Mouse (Mus musculus): ENCODE measurements around the gene Lrrc8c. TPM values are rescaled to one million over a fixed set of nuclear protein-coding genes. Genes with fewer than 3 reads are reported as not detected.

Gene Lrrc8c
- polyA plus RNA-seq, 1 experiment from 2014 or later: 13.5 TPM

DNA sequence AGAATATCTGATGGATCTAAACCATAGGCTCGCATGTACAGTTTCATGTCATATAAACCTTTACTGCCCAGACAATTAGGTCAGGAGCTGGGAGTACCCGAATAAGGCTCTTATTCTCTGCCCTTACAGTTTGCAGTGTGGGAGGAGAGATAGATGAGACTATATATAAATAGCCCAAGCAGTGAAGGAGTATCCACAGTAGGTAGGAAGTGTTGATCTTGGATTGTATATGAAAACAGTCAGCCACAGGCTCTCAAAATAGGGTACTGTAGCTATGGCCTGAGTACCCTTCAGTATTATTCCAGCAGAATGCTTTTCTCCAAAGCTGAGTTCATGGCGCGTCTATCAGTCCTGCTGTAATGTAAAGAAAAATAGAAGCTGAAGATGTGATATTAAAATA, 27.9 kb downstream of the Lrrc8c start:
- no peak overlapping the region for H3K27ac ChIP-seq (replicated peaks; ENCODE audit: low read depth, low read length)
- ATAC-seq (replicated peaks; ENCODE audit: insufficient number of reproducible peaks, low FRiP score, low TSS enrichment, low read depth) (no peak), DNase-seq (ENCODE audit: low spot score) (no peak)
- H3K4me3 ChIP-seq (ENCODE audit: low read depth, low read length): no peak overlapping the region
- no peak overlapping the region for H3K4me2 ChIP-seq (ENCODE audit: low read depth, low read length)
- no peaks in the 10 kb centered on the region; the same call in 1 of the 2 replicates for H3K36me3 ChIP-seq (replicated peaks; ENCODE audit: control insufficient read depth, insufficient read depth, low read depth, low read length)
- H3K9me3 ChIP-seq (replicated peaks; ENCODE audit: control insufficient read depth, low read length): no peaks in the 10 kb centered on the region
- H3K4me1 ChIP-seq (ENCODE audit: control insufficient read depth, insufficient read depth, low read length): no peaks in the 10 kb centered on the region
- H3K9ac ChIP-seq (replicated peaks; ENCODE audit: low read length): no peak overlapping the region
- WGBS: 92% methylated on average over 4 of the region's 4 CpGs
- H3K27me3 ChIP-seq (ENCODE audit: control insufficient read depth, insufficient read depth, low read length): no peaks in the 10 kb centered on the region

DNA sequence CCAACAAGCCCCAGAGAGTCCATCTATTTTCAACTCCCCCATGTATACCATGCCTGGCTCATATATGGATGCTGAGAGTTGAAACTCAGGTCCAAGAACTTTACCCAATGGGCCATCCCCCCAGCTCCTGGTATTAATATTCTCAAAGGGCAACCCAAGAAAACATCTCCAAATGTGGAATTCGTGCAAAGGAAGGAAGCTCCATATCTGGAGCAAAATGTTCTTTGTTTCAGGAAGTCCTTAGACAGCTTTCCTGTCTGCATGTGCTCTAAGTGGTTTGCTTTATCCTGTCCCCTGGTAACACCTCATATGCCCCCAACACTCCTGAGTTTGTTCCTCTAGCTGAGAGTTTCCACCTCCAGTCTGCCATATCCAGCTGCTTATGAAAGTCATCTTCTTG, 32.6 kb downstream of the Lrrc8c start:
- Histone ChIP-seq H3K4me2 (ENCODE audit: low read depth, low read length) (no peak overlapping the region), H3K9me3 (replicated peaks; ENCODE audit: control insufficient read depth, low read length) (no peaks in the 10 kb centered on the region), H3K27me3 (ENCODE audit: control insufficient read depth, insufficient read depth, low read length) (no peaks in the 10 kb centered on the region), H3K36me3 (replicated peaks; ENCODE audit: control insufficient read depth, insufficient read depth, low read depth, low read length) (no peaks in the 10 kb centered on the region), H3K4me3 (ENCODE audit: low read depth, low read length) (no peak overlapping the region), H3K27ac (replicated peaks; ENCODE audit: low read depth, low read length) (no peak overlapping the region), H3K4me1 (ENCODE audit: control insufficient read depth, insufficient read depth, low read length) (no peaks in the 10 kb centered on the region), H3K9ac (replicated peaks; ENCODE audit: low read length) (no peak overlapping the region)
- ATAC-seq (replicated peaks; ENCODE audit: insufficient number of reproducible peaks, low FRiP score, low TSS enrichment, low read depth): no peak
- 78% methylated on average over 1 of the region's 1 CpGs for WGBS
- DNase-seq (ENCODE audit: low spot score): no peak

DNA sequence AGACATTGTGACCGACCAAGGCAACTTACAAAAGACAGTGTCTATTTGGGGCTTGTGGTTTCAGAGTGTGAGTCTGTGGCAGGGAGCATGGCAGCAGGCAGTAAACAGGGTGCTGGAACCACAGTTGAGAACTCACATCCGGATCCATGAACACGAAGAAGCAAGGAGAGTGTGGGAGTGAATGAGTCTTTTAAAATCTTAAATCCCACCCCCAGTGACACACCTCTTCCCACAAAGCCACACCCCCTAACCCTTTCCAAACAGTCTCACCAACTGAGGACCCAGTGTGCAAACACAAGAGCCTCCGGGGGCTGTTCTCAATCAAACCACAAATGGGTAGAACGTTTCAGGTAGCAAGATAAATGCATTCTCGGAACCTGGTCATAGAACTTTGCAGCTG, 37.1 kb downstream of the Lrrc8c start:
- no peaks in the 10 kb centered on the region for H3K4me1 ChIP-seq (ENCODE audit: control insufficient read depth, insufficient read depth, low read length)
- 85% methylated on average over 6 of the region's 6 CpGs for WGBS
- no peak overlapping the region for H3K4me3 ChIP-seq (ENCODE audit: low read depth, low read length)

DNA sequence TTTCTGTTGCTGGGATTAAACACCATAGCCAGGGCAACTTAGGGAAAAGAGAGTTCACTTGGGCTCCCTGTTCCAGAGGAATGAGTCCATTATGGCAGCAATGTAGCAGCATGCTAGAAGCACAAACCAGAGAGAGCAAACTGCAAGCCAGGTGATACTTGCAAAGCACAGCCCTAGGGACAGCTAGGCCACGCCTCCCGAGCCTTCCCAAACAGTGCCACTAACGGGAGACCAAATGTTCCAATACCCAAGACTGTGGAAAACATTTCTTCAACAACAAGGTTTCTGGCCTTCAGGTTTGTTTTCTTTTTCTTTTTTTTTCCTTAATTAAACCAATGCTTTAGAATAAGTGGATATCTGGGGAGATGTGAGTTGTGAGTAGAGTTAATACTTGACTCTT, 38.2 kb downstream of the Lrrc8c start:
- Histone ChIP-seq H3K27ac (replicated peaks; ENCODE audit: low read depth, low read length) (no peak overlapping the region), H3K9ac (replicated peaks; ENCODE audit: low read length) (no peak overlapping the region), H3K27me3 (ENCODE audit: control insufficient read depth, insufficient read depth, low read length) (no peaks in the 10 kb centered on the region), H3K4me2 (ENCODE audit: low read depth, low read length) (no peak overlapping the region), H3K36me3 (replicated peaks; ENCODE audit: control insufficient read depth, insufficient read depth, low read depth, low read length) (no peaks in the 10 kb centered on the region), H3K9me3 (replicated peaks; ENCODE audit: control insufficient read depth, low read length) (no peaks in the 10 kb centered on the region), H3K4me3 (ENCODE audit: low read depth, low read length) (no peak overlapping the region), H3K4me1 (ENCODE audit: control insufficient read depth, insufficient read depth, low read length) (no peaks in the 10 kb centered on the region)
- 96% methylated on average over 3 of the region's 3 CpGs for WGBS
- DNase-seq (ENCODE audit: low spot score) (no peak), ATAC-seq (replicated peaks; ENCODE audit: insufficient number of reproducible peaks, low FRiP score, low TSS enrichment, low read depth) (no peak)

More for the DNA sequence above, 37.1 kb downstream of the Lrrc8c start:
- H3K36me3 ChIP-seq (replicated peaks; ENCODE audit: control insufficient read depth, insufficient read depth, low read depth, low read length): no peaks in the 10 kb centered on the region
- no peak overlapping the region for H3K9ac ChIP-seq (replicated peaks; ENCODE audit: low read length)
- DNase-seq (ENCODE audit: low spot score): no peak
- H3K27me3 ChIP-seq (ENCODE audit: control insufficient read depth, insufficient read depth, low read length): no peaks in the 10 kb centered on the region
- no peaks in the 10 kb centered on the region for H3K9me3 ChIP-seq (replicated peaks; ENCODE audit: control insufficient read depth, low read length)
- H3K4me2 ChIP-seq (ENCODE audit: low read depth, low read length): no peak overlapping the region
- no peak for ATAC-seq (replicated peaks; ENCODE audit: insufficient number of reproducible peaks, low FRiP score, low TSS enrichment, low read depth)
- H3K27ac ChIP-seq (replicated peaks; ENCODE audit: low read depth, low read length): no peak overlapping the region

DNA sequence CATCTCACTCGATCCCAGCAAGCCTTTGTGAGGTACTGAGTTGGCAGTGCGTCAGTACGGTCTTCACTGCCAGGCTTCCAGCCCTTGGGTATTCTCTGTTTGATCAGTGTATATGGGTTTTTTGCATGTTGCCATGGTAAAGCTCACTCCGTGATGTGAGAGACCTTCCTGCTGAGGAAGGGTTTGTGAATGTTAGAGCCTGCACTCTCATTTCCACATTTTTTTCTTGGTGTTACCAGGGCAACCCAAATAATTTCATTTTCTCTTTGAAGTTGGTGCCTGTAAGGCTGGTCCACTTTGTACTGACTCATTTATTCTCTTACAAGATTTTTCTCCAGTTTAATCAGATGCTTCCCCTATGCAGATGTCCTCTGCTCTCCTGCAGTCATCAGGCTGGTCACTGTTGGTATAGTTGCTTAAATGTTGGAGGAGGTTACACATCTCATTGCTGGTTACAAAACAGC, 38.6 kb downstream of the Lrrc8c start:
- no peaks in the 10 kb centered on the region for H3K4me1 ChIP-seq (ENCODE audit: control insufficient read depth, insufficient read depth, low read length)
- H3K4me2 ChIP-seq (ENCODE audit: low read depth, low read length): no peak overlapping the region
- H3K36me3 ChIP-seq (replicated peaks; ENCODE audit: control insufficient read depth, insufficient read depth, low read depth, low read length): no peaks in the 10 kb centered on the region
- H3K9me3 ChIP-seq (replicated peaks; ENCODE audit: control insufficient read depth, low read length): no peaks in the 10 kb centered on the region
- H3K9ac ChIP-seq (replicated peaks; ENCODE audit: low read length): no peak overlapping the region
- WGBS: 86% methylated on average over 4 of the region's 4 CpGs
- H3K4me3 ChIP-seq (ENCODE audit: low read depth, low read length): no peak overlapping the region
- DNase-seq (ENCODE audit: low spot score): no peak
- no peaks in the 10 kb centered on the region for H3K27me3 ChIP-seq (ENCODE audit: control insufficient read depth, insufficient read depth, low read length)
- no peak overlapping the region for H3K27ac ChIP-seq (replicated peaks; ENCODE audit: low read depth, low read length)
- ATAC-seq (replicated peaks; ENCODE audit: insufficient number of reproducible peaks, low FRiP score, low TSS enrichment, low read depth): no peak

DNA sequence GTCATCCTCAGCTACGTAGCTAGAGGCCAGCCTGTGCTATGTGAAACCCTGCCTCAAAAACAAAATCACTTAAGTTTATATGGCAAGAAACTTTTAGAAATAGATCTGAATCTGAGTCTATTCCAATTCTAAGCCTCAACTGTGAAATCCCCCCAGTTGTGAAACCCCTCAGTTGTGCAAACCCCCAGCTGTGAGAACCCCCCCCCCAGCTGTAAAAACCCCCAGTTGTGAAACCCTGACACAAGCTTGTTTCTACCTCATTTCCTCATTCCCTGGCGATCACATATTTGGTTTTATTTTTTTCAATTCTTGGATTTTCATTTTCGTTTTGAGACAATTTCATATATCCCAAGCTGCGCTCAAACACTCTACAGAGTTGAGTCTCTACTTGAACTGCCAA, 39.3 kb downstream of the Lrrc8c start:
- Histone ChIP-seq H3K36me3 (replicated peaks; ENCODE audit: control insufficient read depth, insufficient read depth, low read depth, low read length) (no peaks in the 10 kb centered on the region), H3K9me3 (replicated peaks; ENCODE audit: control insufficient read depth, low read length) (no peaks in the 10 kb centered on the region), H3K4me2 (ENCODE audit: low read depth, low read length) (no peak overlapping the region), H3K27ac (replicated peaks; ENCODE audit: low read depth, low read length) (no peak overlapping the region), H3K4me3 (ENCODE audit: low read depth, low read length) (no peak overlapping the region), H3K4me1 (ENCODE audit: control insufficient read depth, insufficient read depth, low read length) (no peaks in the 10 kb centered on the region), H3K9ac (replicated peaks; ENCODE audit: low read length) (no peak overlapping the region), H3K27me3 (ENCODE audit: control insufficient read depth, insufficient read depth, low read length) (no peaks in the 10 kb centered on the region)
- ATAC-seq (replicated peaks; ENCODE audit: insufficient number of reproducible peaks, low FRiP score, low TSS enrichment, low read depth) (no peak), DNase-seq (ENCODE audit: low spot score) (no peak)
- 95% methylated on average over 4 of the region's 4 CpGs for WGBS

DNA sequence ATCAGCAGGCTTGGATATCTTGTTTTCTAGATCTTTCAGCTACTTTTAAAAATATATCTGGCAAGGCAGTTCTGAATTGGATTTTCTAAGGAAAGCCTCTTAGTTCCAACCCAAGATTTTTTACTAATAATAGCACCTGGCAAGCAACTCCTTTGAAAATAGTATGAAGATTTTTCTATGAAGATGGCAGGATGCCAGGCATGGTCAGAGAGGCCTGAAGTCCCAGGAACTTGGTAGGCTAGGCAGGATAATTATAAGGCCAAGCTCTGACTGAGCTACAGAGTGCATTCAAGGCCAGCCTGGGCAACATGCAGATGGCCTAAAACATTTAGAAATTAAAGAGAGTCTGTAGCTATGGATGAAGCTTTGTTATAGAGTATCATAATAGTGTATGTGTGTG, 42.7 kb downstream of the Lrrc8c start:
- H3K27ac ChIP-seq (replicated peaks; ENCODE audit: low read depth, low read length): no peak overlapping the region
- no peak overlapping the region for H3K9ac ChIP-seq (replicated peaks; ENCODE audit: low read length)

DNA sequence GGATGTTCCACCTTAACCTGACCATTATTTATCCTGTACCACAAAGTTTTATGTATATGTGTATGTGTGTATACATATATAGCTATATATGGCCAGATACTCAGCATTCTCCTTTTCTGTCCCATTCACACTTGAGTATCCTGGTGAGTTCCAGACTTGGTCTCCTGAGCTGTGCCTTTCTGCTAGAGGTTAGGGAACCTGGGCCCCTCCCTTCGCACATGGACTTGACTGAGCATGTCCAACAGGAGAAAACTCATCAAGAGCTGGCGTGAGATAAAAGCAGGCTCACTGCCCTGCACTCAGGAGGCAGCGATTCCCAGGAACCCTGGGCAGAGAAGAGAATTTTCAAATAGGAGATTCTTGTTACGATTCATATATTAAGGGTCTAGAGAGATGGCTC, 45.6 kb downstream of the Lrrc8c start:
- Histone ChIP-seq H3K4me1 (ENCODE audit: control insufficient read depth, insufficient read depth, low read length) (no peaks in the 10 kb centered on the region), H3K4me2 (ENCODE audit: low read depth, low read length) (no peak overlapping the region), H3K36me3 (replicated peaks; ENCODE audit: control insufficient read depth, insufficient read depth, low read depth, low read length) (no peaks in the 10 kb centered on the region), H3K4me3 (ENCODE audit: low read depth, low read length) (no peak overlapping the region), H3K27me3 (ENCODE audit: control insufficient read depth, insufficient read depth, low read length) (no peaks in the 10 kb centered on the region), H3K27ac (replicated peaks; ENCODE audit: low read depth, low read length) (no peak overlapping the region), H3K9me3 (replicated peaks; ENCODE audit: control insufficient read depth, low read length) (no peaks in the 10 kb centered on the region), H3K9ac (replicated peaks; ENCODE audit: low read length) (no peak overlapping the region)
- DNase-seq (ENCODE audit: low spot score): no peak
- 90% methylated on average over 4 of the region's 4 CpGs for WGBS
- no peak for ATAC-seq (replicated peaks; ENCODE audit: insufficient number of reproducible peaks, low FRiP score, low TSS enrichment, low read depth)

More for the DNA sequence above, 42.7 kb downstream of the Lrrc8c start:
- ATAC-seq (replicated peaks; ENCODE audit: insufficient number of reproducible peaks, low FRiP score, low TSS enrichment, low read depth) (no peak), DNase-seq (ENCODE audit: low spot score) (no peak)
- no peaks in the 10 kb centered on the region for H3K4me1 ChIP-seq (ENCODE audit: control insufficient read depth, insufficient read depth, low read length)
- no peak overlapping the region for H3K4me3 ChIP-seq (ENCODE audit: low read depth, low read length)
- no peaks in the 10 kb centered on the region for H3K27me3 ChIP-seq (ENCODE audit: control insufficient read depth, insufficient read depth, low read length)
- no peaks in the 10 kb centered on the region for H3K36me3 ChIP-seq (replicated peaks; ENCODE audit: control insufficient read depth, insufficient read depth, low read depth, low read length)
- no peak overlapping the region for H3K4me2 ChIP-seq (ENCODE audit: low read depth, low read length)
- no peaks in the 10 kb centered on the region for H3K9me3 ChIP-seq (replicated peaks; ENCODE audit: control insufficient read depth, low read length)
